Mouse (Mus musculus) heart, embryonic 13.5 days (tissue): ENCODE measurements at regions not wholly inside any gene's neighbourhood (a gene's known extent, or its start where the extent isn't known, plus 50 kb on each side); places are given as distances from the start of the nearest gene placed in this dataset.

Source experiments
- ATAC-seq: fragments of 200-750 bp; cut with Nextera tagmentation; 2 replicates; pipeline ENCODE4 v1.8.0; 2017; ENCODE audit warnings: moderate TSS enrichment; ENCODE audit not compliant: insufficient number of reproducible peaks, low FRiP score, low TSS enrichment; ENCODE audit errors: extremely low read depth
- H3K27ac ChIP-seq: fragments of 300-500 bp; sonication (generic); replicated peaks from 2 replicates; pipeline ENCODE4 v1.5.1; 2015; ENCODE audit warnings: moderate library complexity, mild to moderate bottlenecking, inconsistent platforms
- H3K27me3 ChIP-seq: fragments of 300-500 bp; sonication (generic); replicated peaks from 2 replicates; pipeline ENCODE4 v1.6.1; 2015; ENCODE audit warnings: mild to moderate bottlenecking, inconsistent platforms
- H3K36me3 ChIP-seq: fragments of 300-500 bp; sonication (generic); 2 replicates; pipeline ENCODE4 v1.6.1; 2015; ENCODE audit warnings: mild to moderate bottlenecking, inconsistent platforms
- H3K4me1 ChIP-seq: fragments of 300-500 bp; sonication (generic); 2 replicates; pipeline ENCODE4 v1.6.1; 2015; ENCODE audit warnings: inconsistent platforms
- H3K4me2 ChIP-seq: fragments of 300-500 bp; sonication (generic); 2 replicates; pipeline ENCODE4 v1.6.1; 2015; ENCODE audit warnings: inconsistent platforms, mild to moderate bottlenecking, moderate library complexity
- H3K4me3 ChIP-seq: fragments of 300-500 bp; sonication (generic); 2 replicates; pipeline ENCODE4 v1.5.1; 2015; ENCODE audit warnings: moderate library complexity, mild to moderate bottlenecking, inconsistent platforms
- H3K9ac ChIP-seq: fragments of 300-500 bp; sonication (generic); 2 replicates; pipeline ENCODE4 v1.6.1; 2015; ENCODE audit warnings: inconsistent platforms, mild to moderate bottlenecking, moderate library complexity
- H3K9me3 ChIP-seq: fragments of 300-500 bp; sonication (generic); 2 replicates; pipeline ENCODE4 v1.6.1; 2016; ENCODE audit warnings: inconsistent platforms
- WGBS: fragments of 180-500 bp; shearing (Covaris S2); methylation state at CpG from one replicate; pipeline ENCODE4 v1.1.7; 2015; ENCODE audit warnings: mixed read lengths; 5-methylcytosine and 5-hydroxymethylcytosine counted together

GRCm38 (mm10) chr4:124418431-124418830 is 192.2 kb downstream of the 3100002H09Rik start:
- no peak overlapping the region for H3K27ac ChIP-seq
- 14% methylated on average over 8 of the region's 8 CpGs for WGBS
- peaks cover 6% of the 10 kb centered on the region; the same call in 1 of the 2 replicates for H3K4me1 ChIP-seq
- H3K9me3 ChIP-seq = no peaks in the 10 kb centered on the region
- H3K9ac ChIP-seq = no peak overlapping the region
- ATAC-seq = no peak
- no peaks in the 10 kb centered on the region; the same call in 1 of the 2 replicates for H3K27me3 ChIP-seq
- H3K4me3 ChIP-seq = no peak overlapping the region
- H3K36me3 ChIP-seq = no peaks in the 10 kb centered on the region
- peak overlapping the region; percentile 4; the same call in 1 of the 2 replicates for H3K4me2 ChIP-seq

GRCm38 (mm10) chr4:124417176-124417575 is 193.4 kb downstream of the 3100002H09Rik start:
- Histone ChIP-seq H3K36me3 (no peaks in the 10 kb centered on the region), H3K9ac (no peak overlapping the region), H3K27ac (no peak overlapping the region), H3K4me3 (no peak overlapping the region), H3K4me2 (no peak overlapping the region), H3K27me3 (no peaks in the 10 kb centered on the region; the same call in 1 of the 2 replicates), H3K9me3 (no peaks in the 10 kb centered on the region), H3K4me1 (peaks cover 6% of the 10 kb centered on the region; the same call in 1 of the 2 replicates)
- no peak for ATAC-seq
- WGBS = 74% methylated on average over 8 of the region's 8 CpGs

DNA sequence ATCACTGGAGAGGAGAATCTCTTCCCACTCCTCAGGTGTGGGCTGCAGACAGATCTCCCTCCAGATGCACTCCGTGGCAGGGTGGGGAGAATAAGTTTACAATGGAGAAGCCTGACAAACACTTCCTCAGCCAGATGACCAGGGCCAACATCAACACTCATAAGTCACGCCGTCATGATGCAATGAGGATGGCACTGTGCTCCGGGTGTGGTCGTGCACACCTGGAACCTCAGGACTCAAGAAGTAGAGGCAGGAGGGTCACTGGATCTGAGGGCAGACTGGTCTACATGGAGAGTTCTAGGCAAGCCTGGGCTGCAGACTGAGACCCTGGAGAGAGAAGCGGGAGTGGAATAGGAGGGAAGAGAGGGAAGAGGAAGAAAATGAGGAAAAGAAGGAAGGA is 194.3 kb downstream of the 3100002H09Rik start:
- Histone ChIP-seq H3K36me3 (no peaks in the 10 kb centered on the region), H3K4me2 (no peak overlapping the region), H3K27ac (no peak overlapping the region), H3K9me3 (no peaks in the 10 kb centered on the region), H3K4me3 (no peak overlapping the region), H3K27me3 (no peaks in the 10 kb centered on the region; the same call in 1 of the 2 replicates), H3K4me1 (peaks cover 6% of the 10 kb centered on the region; the same call in 1 of the 2 replicates), H3K9ac (no peak overlapping the region)
- 84% methylated on average over 6 of the region's 6 CpGs for WGBS
- ATAC-seq = no peak

DNA sequence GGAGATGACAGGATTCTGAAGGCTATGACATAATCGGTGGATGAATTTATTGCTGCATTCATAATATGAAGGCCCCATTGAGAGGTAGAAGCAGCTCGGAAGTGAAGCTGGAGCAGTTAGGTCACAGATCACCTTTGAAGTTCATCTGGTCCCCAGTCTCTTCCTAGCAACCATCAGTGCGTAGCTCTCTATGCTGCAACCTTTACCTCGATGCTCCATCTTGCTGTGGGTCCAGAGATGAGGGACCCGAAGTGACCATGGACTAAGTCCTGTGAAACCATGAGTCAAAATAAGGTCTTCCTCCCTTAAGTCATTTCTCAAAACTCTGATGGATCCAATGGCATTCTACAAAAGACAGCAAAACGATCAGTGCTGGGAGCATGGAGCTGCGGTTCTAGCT is 196.2 kb downstream of the 3100002H09Rik start:
- Histone ChIP-seq H3K4me2 (no peak overlapping the region), H3K36me3 (no peaks in the 10 kb centered on the region)
- WGBS = 83% methylated on average over 7 of the region's 7 CpGs

GRCm38 (mm10) chr4:124409279-124409678 is 201.3 kb downstream of the 3100002H09Rik start:
- H3K36me3 ChIP-seq = no peaks in the 10 kb centered on the region
- H3K4me2 ChIP-seq = no peak overlapping the region
- no peaks in the 10 kb centered on the region for H3K4me1 ChIP-seq
- H3K4me3 ChIP-seq = no peak overlapping the region
- no peaks in the 10 kb centered on the region for H3K9me3 ChIP-seq
- 89% methylated on average over 1 of the region's 1 CpGs for WGBS
- H3K27ac ChIP-seq = no peak overlapping the region
- H3K9ac ChIP-seq = no peak overlapping the region
- ATAC-seq = no peak
- no peaks in the 10 kb centered on the region for H3K27me3 ChIP-seq

More for the DNA sequence above, 196.2 kb downstream of the 3100002H09Rik start:
- Histone ChIP-seq H3K9ac (no peak overlapping the region), H3K4me1 (peaks cover 6% of the 10 kb centered on the region; the same call in 1 of the 2 replicates), H3K27me3 (no peaks in the 10 kb centered on the region; the same call in 1 of the 2 replicates), H3K9me3 (no peaks in the 10 kb centered on the region), H3K27ac (no peak overlapping the region), H3K4me3 (no peak overlapping the region)
- no peak for ATAC-seq

DNA sequence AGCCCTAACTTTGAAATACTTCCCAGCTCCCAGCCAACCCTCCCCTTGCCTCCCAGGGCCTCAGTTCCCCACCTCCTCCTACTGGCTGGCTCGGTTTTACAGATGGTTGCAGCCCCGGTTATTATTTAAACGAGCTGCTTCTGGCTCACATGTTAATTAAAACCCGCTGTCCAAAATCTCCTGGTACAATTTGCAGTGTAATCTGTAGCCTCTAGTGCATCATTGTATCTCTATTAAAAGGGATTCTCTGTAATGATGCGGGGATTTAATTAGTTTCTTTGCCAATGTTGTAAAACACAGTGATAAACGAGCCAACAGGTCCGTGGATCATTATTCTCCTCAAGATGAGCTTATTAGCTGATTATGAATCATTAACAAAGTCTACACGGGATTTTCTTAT is 208.5 kb downstream of the 3100002H09Rik start:
- Histone ChIP-seq H3K4me3 (no peak overlapping the region), H3K4me2 (no peak overlapping the region), H3K9ac (no peak overlapping the region), H3K4me1 (peaks cover 5% of the 10 kb centered on the region; the same call in 1 of the 2 replicates), H3K27ac (no peak overlapping the region), H3K27me3 (peaks cover 35% of the 10 kb centered on the region), H3K36me3 (no peaks in the 10 kb centered on the region), H3K9me3 (no peaks in the 10 kb centered on the region)
- 73% methylated on average over 8 of the region's 8 CpGs for WGBS
- no peak for ATAC-seq

- Histone ChIP-seq H3K4me3 (no peak overlapping the region), H3K27me3 (peaks cover 44% of the 10 kb centered on the region), H3K27ac (no peak overlapping the region), H3K9ac (no peak overlapping the region), H3K4me2 (no peak overlapping the region), H3K4me1 (peaks cover 18% of the 10 kb centered on the region), H3K36me3 (no peaks in the 10 kb centered on the region), H3K9me3 (no peaks in the 10 kb centered on the region)
- WGBS = 70% methylated on average over 8 of the region's 8 CpGs
- ATAC-seq = no peak
Observed at GRCm38 (mm10) chr4:124400741-124401140, 209.9 kb downstream of the 3100002H09Rik start.

- Histone ChIP-seq H3K36me3 (no peaks in the 10 kb centered on the region), H3K4me2 (no peak overlapping the region), H3K4me3 (no peak overlapping the region), H3K9ac (no peak overlapping the region), H3K27ac (no peak overlapping the region), H3K9me3 (no peaks in the 10 kb centered on the region), H3K27me3 (peaks cover 48% of the 10 kb centered on the region), H3K4me1 (peaks cover 20% of the 10 kb centered on the region)
- no peak for ATAC-seq
- WGBS = 70% methylated on average over 6 of the region's 6 CpGs
Observed at GRCm38 (mm10) chr4:124400136-124400675, 210.4 kb downstream of the 3100002H09Rik start.

DNA sequence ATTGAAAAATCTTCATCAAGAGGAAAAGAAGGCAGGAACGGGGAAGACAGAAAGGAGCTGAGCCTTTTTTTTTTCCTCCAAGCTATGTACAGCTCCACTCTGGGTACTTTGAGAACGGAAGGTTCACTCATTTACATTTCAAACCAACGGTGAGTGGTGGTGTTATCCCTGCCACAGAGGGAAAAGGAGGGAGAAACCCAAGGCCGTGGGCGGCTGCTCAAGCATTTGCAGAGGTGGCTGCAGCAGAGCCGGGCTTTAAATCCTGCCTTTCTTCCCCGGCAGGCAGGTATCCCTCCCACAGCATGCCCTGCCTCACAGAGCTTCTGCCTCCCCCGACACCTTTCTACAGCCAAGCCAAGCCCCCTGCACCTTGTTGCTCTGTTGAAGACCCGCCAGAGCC is 212.2 kb downstream of the 3100002H09Rik start:
- H3K36me3 ChIP-seq = no peaks in the 10 kb centered on the region
- no peak overlapping the region for H3K27ac ChIP-seq
- H3K4me2 ChIP-seq = no peak overlapping the region
- peaks cover 49% of the 10 kb centered on the region for H3K27me3 ChIP-seq
- peaks cover 28% of the 10 kb centered on the region for H3K4me1 ChIP-seq
- whole genome bisulfite sequencing = 27% methylated on average over 9 of the region's 9 CpGs
- no peak for ATAC-seq
- no peak overlapping the region for H3K9ac ChIP-seq
- no peaks in the 10 kb centered on the region for H3K9me3 ChIP-seq
- no peak overlapping the region for H3K4me3 ChIP-seq

- Histone ChIP-seq H3K9ac (no peak overlapping the region), H3K9me3 (no peaks in the 10 kb centered on the region), H3K27ac (no peak overlapping the region), H3K4me1 (peaks cover 28% of the 10 kb centered on the region), H3K4me3 (no peak overlapping the region), H3K36me3 (no peaks in the 10 kb centered on the region), H3K27me3 (peaks cover 53% of the 10 kb centered on the region), H3K4me2 (no peak overlapping the region)
- no peak for ATAC-seq
- WGBS = 40% methylated on average over 13 of the region's 13 CpGs
Observed at GRCm38 (mm10) chr4:124396566-124397283, 213.9 kb downstream of the 3100002H09Rik start.

DNA sequence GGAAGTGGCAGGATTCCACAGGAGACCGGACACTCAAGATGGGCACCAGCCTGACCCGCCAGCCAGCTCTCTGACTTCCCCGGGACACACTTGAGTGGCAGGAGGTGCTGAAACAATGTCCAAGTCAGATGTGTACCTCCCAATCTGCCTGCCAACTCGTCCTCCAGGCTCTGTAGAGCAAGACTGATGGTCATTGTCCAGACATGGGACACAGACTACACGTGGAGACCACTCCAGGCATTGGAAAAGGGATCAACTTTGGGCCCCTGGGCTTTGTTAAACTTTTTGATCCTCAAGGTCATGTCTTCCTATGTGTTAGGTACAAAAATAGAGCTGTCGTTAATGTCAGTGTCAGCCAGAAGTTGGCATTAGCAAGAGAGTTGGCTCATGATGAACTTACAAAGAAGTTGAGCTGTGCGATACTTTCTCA is 214.6 kb downstream of the 3100002H09Rik start:
- no peak for ATAC-seq
- Histone ChIP-seq H3K9me3 (no peaks in the 10 kb centered on the region), H3K36me3 (no peaks in the 10 kb centered on the region), H3K9ac (no peak overlapping the region), H3K27ac (no peak overlapping the region), H3K4me1 (peaks cover 28% of the 10 kb centered on the region), H3K27me3 (peaks cover 48% of the 10 kb centered on the region), H3K4me3 (no peak overlapping the region), H3K4me2 (no peak overlapping the region)
- WGBS = 49% methylated on average over 7 of the region's 7 CpGs
